Mouse (Mus musculus): ENCODE data around the gene Hdgf. TPM values are rescaled to one million over a fixed set of nuclear protein-coding genes. Genes with fewer than 3 reads are reported as not detected.

The Hdgf gene
- polyA plus RNA-seq, 1 experiment from 2014 or later: 115 TPM

GRCm38 (mm10) chr3:87935776-87936175 is 29.7 kb downstream of the Hdgf start:
- Histone ChIP-seq H3K9ac (replicated peaks; ENCODE audit: low read length) (0 out of 2 replicates have a peak overlapping the region, but pooled peaks have one; percentile 10), H3K27me3 (ENCODE audit: insufficient read depth, low read length) (no peaks in the 10 kb centered on the region), H3K27ac (ENCODE audit: low read length) (no peak overlapping the region), H3K4me3 (ENCODE audit: low read length) (no peak overlapping the region), H3K4me2 (replicated peaks; ENCODE audit: low read depth, low read length) (no peak overlapping the region), H3K9me3 (ENCODE audit: low read length) (no peaks in the 10 kb centered on the region), H3K36me3 (ENCODE audit: insufficient read depth, low read length) (peaks cover 57% of the 10 kb centered on the region), H3K4me1 (ENCODE audit: insufficient read depth, low read length) (peaks cover 26% of the 10 kb centered on the region)
- WGBS: 98% methylated on average over 2 of the region's 2 CpGs
- ATAC-seq (ENCODE audit: low FRiP score, low TSS enrichment): peak; percentile 40

GRCm38 (mm10) chr3:87940611-87941010 is 34.5 kb downstream of the Hdgf start:
- no peaks in the 10 kb centered on the region for H3K27me3 ChIP-seq (ENCODE audit: insufficient read depth, low read length)
- H3K4me2 ChIP-seq (replicated peaks; ENCODE audit: low read depth, low read length): no peak overlapping the region
- peaks cover 55% of the 10 kb centered on the region for H3K36me3 ChIP-seq (ENCODE audit: insufficient read depth, low read length)
- no peaks in the 10 kb centered on the region for H3K9me3 ChIP-seq (ENCODE audit: low read length)
- ATAC-seq (ENCODE audit: low FRiP score, low TSS enrichment): no peak
- H3K4me1 ChIP-seq (ENCODE audit: insufficient read depth, low read length): peaks cover 17% of the 10 kb centered on the region
- no peak overlapping the region for H3K9ac ChIP-seq (replicated peaks; ENCODE audit: low read length)
- no peak overlapping the region for H3K4me3 ChIP-seq (ENCODE audit: low read length)
- 68% methylated on average over 5 of the region's 5 CpGs for WGBS
- H3K27ac ChIP-seq (ENCODE audit: low read length): no peak overlapping the region

- H3K27me3 ChIP-seq (ENCODE audit: insufficient read depth, low read length): no peaks in the 10 kb centered on the region
- H3K4me1 ChIP-seq (ENCODE audit: insufficient read depth, low read length): peaks cover 28% of the 10 kb centered on the region
- H3K4me2 ChIP-seq (replicated peaks; ENCODE audit: low read depth, low read length): no peak overlapping the region
- H3K36me3 ChIP-seq (ENCODE audit: insufficient read depth, low read length): peaks cover 48% of the 10 kb centered on the region
- no peak overlapping the region for H3K4me3 ChIP-seq (ENCODE audit: low read length)
- no peak for ATAC-seq (ENCODE audit: low FRiP score, low TSS enrichment)
- no peak overlapping the region for H3K27ac ChIP-seq (ENCODE audit: low read length)
- no peaks in the 10 kb centered on the region for H3K9me3 ChIP-seq (ENCODE audit: low read length)
- H3K9ac ChIP-seq (replicated peaks; ENCODE audit: low read length): no peak overlapping the region
- 85% methylated on average over 2 of the region's 2 CpGs for WGBS
Measured at GRCm38 (mm10) chr3:87942471-87942870, 36.4 kb downstream of the Hdgf start.

GRCm38 (mm10) chr3:87943586-87943985 is 37.5 kb downstream of the Hdgf start:
- Histone ChIP-seq H3K27me3 (ENCODE audit: insufficient read depth, low read length) (no peaks in the 10 kb centered on the region), H3K36me3 (ENCODE audit: insufficient read depth, low read length) (peaks cover 38% of the 10 kb centered on the region), H3K27ac (ENCODE audit: low read length) (no peak overlapping the region), H3K4me1 (ENCODE audit: insufficient read depth, low read length) (peaks cover 39% of the 10 kb centered on the region), H3K9me3 (ENCODE audit: low read length) (no peaks in the 10 kb centered on the region), H3K4me3 (ENCODE audit: low read length) (no peak overlapping the region), H3K9ac (replicated peaks; ENCODE audit: low read length) (no peak overlapping the region), H3K4me2 (replicated peaks; ENCODE audit: low read depth, low read length) (no peak overlapping the region)
- WGBS: 58% methylated on average over 7 of the region's 7 CpGs
- ATAC-seq (ENCODE audit: low FRiP score, low TSS enrichment): no peak

- Histone ChIP-seq H3K27me3 (ENCODE audit: insufficient read depth, low read length) (0 out of 2 replicates have a peak, but pooled peaks cover 3% of the 10 kb centered on the region), H3K27ac (ENCODE audit: low read length) (no peak overlapping the region), H3K4me3 (ENCODE audit: low read length) (no peak overlapping the region), H3K9me3 (ENCODE audit: low read length) (no peaks in the 10 kb centered on the region), H3K4me2 (replicated peaks; ENCODE audit: low read depth, low read length) (no peak overlapping the region), H3K4me1 (ENCODE audit: insufficient read depth, low read length) (peaks cover 53% of the 10 kb centered on the region), H3K36me3 (ENCODE audit: insufficient read depth, low read length) (peaks cover 24% of the 10 kb centered on the region), H3K9ac (replicated peaks; ENCODE audit: low read length) (0 out of 2 replicates have a peak overlapping the region, but pooled peaks have one; percentile 1)
- 22% methylated on average over 4 of the region's 4 CpGs for WGBS
- peak; percentile 58 for ATAC-seq (ENCODE audit: low FRiP score, low TSS enrichment)
Measured at GRCm38 (mm10) chr3:87944838-87945600, 38.9 kb downstream of the Hdgf start.

GRCm38 (mm10) chr3:87945781-87946540 is 39.8 kb downstream of the Hdgf start:
- H3K4me1 ChIP-seq (ENCODE audit: insufficient read depth, low read length): peaks cover 60% of the 10 kb centered on the region
- H3K27me3 ChIP-seq (ENCODE audit: insufficient read depth, low read length): peaks cover 9% of the 10 kb centered on the region; the same call in 1 of the 2 replicates
- no peak overlapping the region for H3K4me2 ChIP-seq (replicated peaks; ENCODE audit: low read depth, low read length)
- ATAC-seq (ENCODE audit: low FRiP score, low TSS enrichment): no peak
- 0 out of 2 replicates have a peak overlapping the region, but pooled peaks have one; percentile 9 for H3K9ac ChIP-seq (replicated peaks; ENCODE audit: low read length)
- H3K9me3 ChIP-seq (ENCODE audit: low read length): no peaks in the 10 kb centered on the region
- H3K27ac ChIP-seq (ENCODE audit: low read length): peak overlapping the region; percentile 70; the same call in 1 of the 2 replicates
- 36% methylated on average over 12 of the region's 12 CpGs for WGBS
- peaks cover 18% of the 10 kb centered on the region for H3K36me3 ChIP-seq (ENCODE audit: insufficient read depth, low read length)
- no peak overlapping the region for H3K4me3 ChIP-seq (ENCODE audit: low read length)

- 17% methylated on average over 1 of the region's 1 CpGs for WGBS
- H3K27me3 ChIP-seq (ENCODE audit: insufficient read depth, low read length): peaks cover 11% of the 10 kb centered on the region; the same call in 1 of the 2 replicates
- H3K4me3 ChIP-seq (ENCODE audit: low read length): no peak overlapping the region
- peaks cover 64% of the 10 kb centered on the region for H3K4me1 ChIP-seq (ENCODE audit: insufficient read depth, low read length)
- peak overlapping the region; percentile 75; the same call in 1 of the 2 replicates for H3K4me2 ChIP-seq (replicated peaks; ENCODE audit: low read depth, low read length)
- H3K9ac ChIP-seq (replicated peaks; ENCODE audit: low read length): 0 out of 2 replicates have a peak overlapping the region, but pooled peaks have one; percentile 9
- ATAC-seq (ENCODE audit: low FRiP score, low TSS enrichment): no peak
- H3K9me3 ChIP-seq (ENCODE audit: low read length): no peaks in the 10 kb centered on the region
- peak overlapping the region; percentile 70; the same call in 1 of the 2 replicates for H3K27ac ChIP-seq (ENCODE audit: low read length)
- H3K36me3 ChIP-seq (ENCODE audit: insufficient read depth, low read length): peaks cover 12% of the 10 kb centered on the region
Measured at GRCm38 (mm10) chr3:87946541-87946860, 40.4 kb downstream of the Hdgf start.

GRCm38 (mm10) chr3:87947056-87947810 is 41.1 kb downstream of the Hdgf start:
- Histone ChIP-seq H3K9me3 (ENCODE audit: low read length) (no peaks in the 10 kb centered on the region), H3K9ac (replicated peaks; ENCODE audit: low read length) (peak overlapping the region; percentile 64), H3K36me3 (ENCODE audit: insufficient read depth, low read length) (0 out of 2 replicates have a peak, but pooled peaks cover 5% of the 10 kb centered on the region), H3K27ac (ENCODE audit: low read length) (peak overlapping the region; percentile 70), H3K4me3 (ENCODE audit: low read length) (peak overlapping the region; percentile 46), H3K4me2 (replicated peaks; ENCODE audit: low read depth, low read length) (peak overlapping the region; percentile 75), H3K27me3 (ENCODE audit: insufficient read depth, low read length) (peaks cover 16% of the 10 kb centered on the region; the same call in 1 of the 2 replicates), H3K4me1 (ENCODE audit: insufficient read depth, low read length) (peaks cover 71% of the 10 kb centered on the region)
- peak; percentile 21; the same call in 1 of the 2 replicates for ATAC-seq (ENCODE audit: low FRiP score, low TSS enrichment)
- WGBS: 5% methylated on average over 26 of the region's 26 CpGs

GRCm38 (mm10) chr3:87947811-87948199 is 41.7 kb downstream of the Hdgf start:
- Histone ChIP-seq H3K9ac (replicated peaks; ENCODE audit: low read length) (peak overlapping the region; percentile 64), H3K36me3 (ENCODE audit: insufficient read depth, low read length) (no peaks in the 10 kb centered on the region), H3K27ac (ENCODE audit: low read length) (no peak overlapping the region; the same call in 1 of the 2 replicates), H3K27me3 (ENCODE audit: insufficient read depth, low read length) (peaks cover 16% of the 10 kb centered on the region; the same call in 1 of the 2 replicates), H3K4me1 (ENCODE audit: insufficient read depth, low read length) (peaks cover 72% of the 10 kb centered on the region), H3K4me2 (replicated peaks; ENCODE audit: low read depth, low read length) (peak overlapping the region; percentile 75), H3K9me3 (ENCODE audit: low read length) (no peaks in the 10 kb centered on the region), H3K4me3 (ENCODE audit: low read length) (peak overlapping the region; percentile 46)
- no peak for ATAC-seq (ENCODE audit: low FRiP score, low TSS enrichment)
- 2% methylated on average over 14 of the region's 17 CpGs for WGBS

Data from kidney, embryonic 16.5 days (tissue).